Mouse (Mus musculus) intestine, postnatal 0 days (tissue): ENCODE results near the gene Dnah1. TPM values are rescaled to one million over a fixed set of nuclear protein-coding genes. Genes with fewer than 3 reads are reported as not detected.
A peak's percentile ranks its signal among the peaks of the same experiment; 100 is the strongest.

Experiments used
- ATAC-seq: fragments of 200-750 bp; cut with Nextera tagmentation; 2 replicates; pipeline ENCODE4 v1.8.0; 2017; ENCODE audit warnings: mild to moderate bottlenecking, moderate TSS enrichment, moderate library complexity
- H3K27ac ChIP-seq: fragments of 300-500 bp; sonication (generic); 2 replicates; pipeline ENCODE4 v1.5.1; 2014; ENCODE audit warnings: mild to moderate bottlenecking, low read depth, low read length, moderate library complexity
- H3K27me3 ChIP-seq: fragments of 300-500 bp; sonication (generic); replicated peaks from 2 replicates; pipeline ENCODE4 v1.6.1; 2014; ENCODE audit warnings: low read length, mixed read lengths; ENCODE audit not compliant: control insufficient read depth, insufficient read depth
- H3K36me3 ChIP-seq: fragments of 300-500 bp; sonication (generic); 2 replicates; pipeline ENCODE4 v1.6.1; 2014; ENCODE audit warnings: mild to moderate bottlenecking, moderate library complexity; ENCODE audit not compliant: control insufficient read depth, insufficient read depth
- H3K4me1 ChIP-seq: fragments of 300-500 bp; sonication (generic); replicated peaks from 2 replicates; pipeline ENCODE4 v1.6.1; 2014; ENCODE audit warnings: antibody characterized with exemption, low read length, mixed read lengths; ENCODE audit not compliant: control insufficient read depth, insufficient read depth
- H3K4me2 ChIP-seq: fragments of 300-500 bp; sonication (generic); replicated peaks from 2 replicates; pipeline ENCODE4 v1.6.1; 2014; ENCODE audit warnings: low read depth, mild to moderate bottlenecking, moderate library complexity
- H3K4me3 ChIP-seq: fragments of 300-500 bp; sonication (generic); 2 replicates; pipeline ENCODE4 v1.5.1; 2014; ENCODE audit warnings: low read depth, low read length
- H3K9ac ChIP-seq: fragments of 300-500 bp; sonication (generic); 2 replicates; pipeline ENCODE4 v1.6.1; 2014; ENCODE audit warnings: mild to moderate bottlenecking, low read depth, low read length
- H3K9me3 ChIP-seq: fragments of 300-500 bp; sonication (generic); 2 replicates; pipeline ENCODE4 v1.6.1; 2016; ENCODE audit warnings: mixed run types; ENCODE audit not compliant: control insufficient read depth
- CTCF ChIP-seq: sonication (generic); IDR thresholded peaks from 2 replicates; pipeline ENCODE4 v1.5.1; 2016; ENCODE audit warnings: low read depth, mild to moderate bottlenecking, control low read depth, antibody characterized with exemption, moderate library complexity
- WGBS: fragments of 180-500 bp; shearing (Covaris S2); extraction: QIAGEN DNeasy Blood & Tissue Kit; methylation state at CpG from one replicate; pipeline ENCODE4 v1.1.7; 2014; 5-methylcytosine and 5-hydroxymethylcytosine counted together
- polyA plus RNA-seq: library from polyadenylated mRNA; unstranded; fragments of >200 nt; fragmentation: Nextera tagmentation; extraction: Ambion mirVana; gene quantifications from 2 replicates; pipeline ENCODE4 v1.2.1, GENCODE M21; 2015

The Dnah1 gene
- polyA plus RNA-seq, 1 experiment from 2014 or later: 0.57 TPM

- no peak for TF ChIP-seq CTCF
- Histone ChIP-seq H3K27me3 (no peaks in the 10 kb centered on the region; the same call in 1 of the 2 replicates), H3K4me2 (no peak overlapping the region), H3K36me3 (no peaks in the 10 kb centered on the region), H3K27ac (no peak overlapping the region), H3K9ac (no peak overlapping the region), H3K9me3 (no peaks in the 10 kb centered on the region), H3K4me3 (no peak overlapping the region), H3K4me1 (no peaks in the 10 kb centered on the region)
- WGBS: 79% methylated on average over 8 of the region's 8 CpGs
- no peak for ATAC-seq
These were observed 38.0 kb downstream of the Dnah1 start for GRCm38 (mm10) chr14:31285728-31286127.

DNA sequence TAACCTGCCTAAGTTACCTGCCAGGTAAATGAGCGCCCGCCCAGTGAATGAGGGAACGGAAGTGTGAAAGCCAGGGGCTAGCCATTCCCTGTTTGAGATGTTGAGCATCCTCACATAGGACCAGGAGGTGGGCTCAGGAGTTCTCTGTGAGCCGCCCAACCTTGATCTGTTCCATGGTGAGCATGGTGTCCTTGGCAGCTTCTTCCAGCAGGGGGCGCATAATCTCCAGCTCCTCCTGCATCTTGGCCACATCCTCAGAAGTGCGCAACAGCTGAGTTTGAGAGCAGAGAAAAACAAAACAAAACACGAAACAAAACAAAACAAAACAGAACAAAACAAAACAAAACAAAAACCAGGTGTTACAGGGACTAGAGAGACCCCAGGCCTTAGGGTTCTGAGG is 51.5 kb downstream of the Dnah1 start:
- ATAC-seq: no peak
- no peak overlapping the region for H3K4me2 ChIP-seq
- H3K4me1 ChIP-seq: no peaks in the 10 kb centered on the region
- 26% methylated on average over 7 of the region's 7 CpGs for WGBS
- no peaks in the 10 kb centered on the region for H3K36me3 ChIP-seq
- no peak overlapping the region for H3K9ac ChIP-seq
- no peak overlapping the region for H3K27ac ChIP-seq
- H3K9me3 ChIP-seq: no peaks in the 10 kb centered on the region
- no peaks in the 10 kb centered on the region for H3K27me3 ChIP-seq
- no peak overlapping the region for H3K4me3 ChIP-seq
- peak; percentile 91 for TF ChIP-seq CTCF

GRCm38 (mm10) chr14:31271121-31271520 is 52.6 kb downstream of the Dnah1 start:
- no peak for TF ChIP-seq CTCF
- H3K36me3 ChIP-seq: no peaks in the 10 kb centered on the region
- no peak for ATAC-seq
- H3K4me1 ChIP-seq: no peaks in the 10 kb centered on the region
- H3K9ac ChIP-seq: no peak overlapping the region
- no peaks in the 10 kb centered on the region for H3K9me3 ChIP-seq
- no peak overlapping the region for H3K27ac ChIP-seq
- no peak overlapping the region for H3K4me3 ChIP-seq
- H3K4me2 ChIP-seq: no peak overlapping the region
- 93% methylated on average over 6 of the region's 6 CpGs for WGBS
- H3K27me3 ChIP-seq: no peaks in the 10 kb centered on the region

GRCm38 (mm10) chr14:31269456-31270100 is 54.1 kb downstream of the Dnah1 start:
- Histone ChIP-seq H3K27ac (no peak overlapping the region), H3K27me3 (no peaks in the 10 kb centered on the region), H3K4me3 (peak overlapping the region; percentile 24), H3K4me2 (peak overlapping the region; percentile 63), H3K9me3 (no peaks in the 10 kb centered on the region), H3K4me1 (no peaks in the 10 kb centered on the region), H3K9ac (no peak overlapping the region), H3K36me3 (no peaks in the 10 kb centered on the region)
- no peak for TF ChIP-seq CTCF
- peak; percentile 32; the same call in 1 of the 2 replicates for ATAC-seq
- 17% methylated on average over 28 of the region's 28 CpGs for WGBS

GRCm38 (mm10) chr14:31268301-31269001 is 55.2 kb downstream of the Dnah1 start:
- H3K9me3 ChIP-seq: no peaks in the 10 kb centered on the region
- ATAC-seq: no peak
- H3K27me3 ChIP-seq: no peaks in the 10 kb centered on the region
- no peak for TF ChIP-seq CTCF
- H3K4me3 ChIP-seq: no peak overlapping the region
- no peak overlapping the region for H3K9ac ChIP-seq
- H3K36me3 ChIP-seq: no peaks in the 10 kb centered on the region
- no peak overlapping the region for H3K27ac ChIP-seq
- no peak overlapping the region for H3K4me2 ChIP-seq
- 76% methylated on average over 9 of the region's 9 CpGs for WGBS
- no peaks in the 10 kb centered on the region for H3K4me1 ChIP-seq

GRCm38 (mm10) chr14:31267649-31268048 is 56.0 kb downstream of the Dnah1 start:
- Histone ChIP-seq H3K4me2 (no peak overlapping the region), H3K27me3 (no peaks in the 10 kb centered on the region)
- 87% methylated on average over 11 of the region's 11 CpGs for WGBS

More at GRCm38 (mm10) chr14:31267649-31268048, 56.0 kb downstream of the Dnah1 start:
- H3K9me3 ChIP-seq: no peaks in the 10 kb centered on the region
- TF ChIP-seq CTCF: no peak
- no peaks in the 10 kb centered on the region for H3K36me3 ChIP-seq
- no peak overlapping the region for H3K4me3 ChIP-seq
- H3K9ac ChIP-seq: no peak overlapping the region
- H3K27ac ChIP-seq: no peak overlapping the region
- ATAC-seq: no peak
- no peaks in the 10 kb centered on the region for H3K4me1 ChIP-seq
